Mouse (Mus musculus) heart, postnatal 0 days (tissue): ENCODE data around the gene Hoxb4.

ENCODE experiments used
- CTCF ChIP-seq: IDR thresholded peaks from 2 replicates; pipeline ENCODE4 v1.5.1; 2016; ENCODE audit warnings: antibody characterized with exemption, control low read depth, low read depth
- EP300 ChIP-seq: IDR thresholded peaks from 2 replicates; pipeline ENCODE4 v1.6.1; 2016; ENCODE audit warnings: antibody characterized with exemption, low read depth

GRCm38 (mm10) chr11:96348988-96349387, 30.9 kb downstream of the Hoxb4 start:
- no peak for TF ChIP-seq EP300
- no peak for TF ChIP-seq CTCF
